Mouse (Mus musculus): Measurements from ENCODE around the gene 1500009C09Rik. TPM values are rescaled to one million over a fixed set of nuclear protein-coding genes. Genes with fewer than 3 reads are reported as not detected.

1500009C09Rik gene
- polyA plus RNA-seq, 1 experiment, result not detected

GRCm38 (mm10) chr15:82230098-82230611 is 22.0 kb upstream of the 1500009C09Rik start:
- H3K4me3 ChIP-seq, result no peak overlapping the region
- H3K27me3 ChIP-seq (ENCODE audit: control insufficient read depth, insufficient read depth, insufficient read length), result no peaks in the 10 kb centered on the region
- H3ac ChIP-seq (ENCODE audit: control insufficient read depth, insufficient read length), result no peak overlapping the region
- no peaks in the 10 kb centered on the region for H3K36me3 ChIP-seq (ENCODE audit: control insufficient read depth, insufficient read depth)
- no peak overlapping the region for H3K4me2 ChIP-seq (ENCODE audit: low read depth)
- H3K79me2 ChIP-seq (ENCODE audit: control insufficient read depth, insufficient read depth), result no peaks in the 10 kb centered on the region
- no peak for TF ChIP-seq E2F4 (IDR thresholded peaks at IDR 0.05; ENCODE audit: insufficient read depth)
- no peak for TF ChIP-seq MYOD1 (IDR thresholded peaks at IDR 0.05; ENCODE audit: control insufficient read depth in 1 of 3, insufficient read length in 2 of 3, low read depth in 2 of 3)
- no peak for TF ChIP-seq POLR2AphosphoS2 (IDR thresholded peaks at IDR 0.05; ENCODE audit: insufficient read length, low read depth)
- TF ChIP-seq REST (IDR thresholded peaks at IDR 0.05; ENCODE audit: insufficient read depth, insufficient read length), result no peak
- TF ChIP-seq MYOG (IDR thresholded peaks at IDR 0.05; ENCODE audit: control insufficient read depth in 1 of 3, insufficient read depth in 1 of 3, insufficient read length in 2 of 3, low read depth in 2 of 3), result no peak
- TF ChIP-seq MAX (IDR thresholded peaks at IDR 0.05; ENCODE audit: low read depth), result no peak
- no peak for TF ChIP-seq USF1 (IDR thresholded peaks at IDR 0.05; ENCODE audit: low read depth)
- no peak for TF ChIP-seq SRF (IDR thresholded peaks at IDR 0.05; ENCODE audit: control insufficient read depth, insufficient read length, low read depth)
- no peak for TF ChIP-seq CEBPB (IDR thresholded peaks at IDR 0.05; ENCODE audit: insufficient read depth, poor library complexity, severe bottlenecking)

- H3K4me2 ChIP-seq (ENCODE audit: low read depth), result no peak overlapping the region
These were observed 21.1 kb upstream of the 1500009C09Rik start for GRCm38 (mm10) chr15:82231100-82231499.

GRCm38 (mm10) chr15:82231591-82232378 is 20.4 kb upstream of the 1500009C09Rik start:
- TF ChIP-seq MYOG (IDR thresholded peaks at IDR 0.05; ENCODE audit: control insufficient read depth in 1 of 3, insufficient read depth in 1 of 3, insufficient read length in 2 of 3, low read depth in 2 of 3) (no peak), POLR2AphosphoS2 (IDR thresholded peaks at IDR 0.05; ENCODE audit: insufficient read length, low read depth) (peak; percentile 46)
- Histone ChIP-seq H3K27me3 (ENCODE audit: control insufficient read depth, insufficient read depth, insufficient read length) (no peaks in the 10 kb centered on the region), H3K4me2 (ENCODE audit: low read depth) (no peak overlapping the region), H3K4me3 (no peak overlapping the region), H3K79me2 (ENCODE audit: control insufficient read depth, insufficient read depth) (no peaks in the 10 kb centered on the region), H3K36me3 (ENCODE audit: control insufficient read depth, insufficient read depth) (no peaks in the 10 kb centered on the region), H3ac (ENCODE audit: control insufficient read depth, insufficient read length) (no peak overlapping the region)

More at GRCm38 (mm10) chr15:82231100-82231499, 21.1 kb upstream of the 1500009C09Rik start:
- no peaks in the 10 kb centered on the region for H3K79me2 ChIP-seq (ENCODE audit: control insufficient read depth, insufficient read depth)
- H3K27me3 ChIP-seq (ENCODE audit: control insufficient read depth, insufficient read depth, insufficient read length), result no peaks in the 10 kb centered on the region
- no peak for TF ChIP-seq REST (IDR thresholded peaks at IDR 0.05; ENCODE audit: insufficient read depth, insufficient read length)
- TF ChIP-seq E2F4 (IDR thresholded peaks at IDR 0.05; ENCODE audit: insufficient read depth), result no peak
- TF ChIP-seq USF1 (IDR thresholded peaks at IDR 0.05; ENCODE audit: low read depth), result no peak
- TF ChIP-seq MYOG (IDR thresholded peaks at IDR 0.05; ENCODE audit: control insufficient read depth in 1 of 3, insufficient read depth in 1 of 3, insufficient read length in 2 of 3, low read depth in 2 of 3), result no peak
- no peak for TF ChIP-seq POLR2AphosphoS2 (IDR thresholded peaks at IDR 0.05; ENCODE audit: insufficient read length, low read depth)
- no peak for TF ChIP-seq MAX (IDR thresholded peaks at IDR 0.05; ENCODE audit: low read depth)
- no peak for TF ChIP-seq SRF (IDR thresholded peaks at IDR 0.05; ENCODE audit: control insufficient read depth, insufficient read length, low read depth)
- H3K4me3 ChIP-seq, result no peak overlapping the region
- no peaks in the 10 kb centered on the region for H3K36me3 ChIP-seq (ENCODE audit: control insufficient read depth, insufficient read depth)
- H3ac ChIP-seq (ENCODE audit: control insufficient read depth, insufficient read length), result no peak overlapping the region

GRCm38 (mm10) chr15:82232651-82233050 is 19.5 kb upstream of the 1500009C09Rik start:
- Histone ChIP-seq H3K79me2 (ENCODE audit: control insufficient read depth, insufficient read depth) (no peaks in the 10 kb centered on the region), H3K4me2 (ENCODE audit: low read depth) (no peak overlapping the region), H3K36me3 (ENCODE audit: control insufficient read depth, insufficient read depth) (no peaks in the 10 kb centered on the region), H3ac (ENCODE audit: control insufficient read depth, insufficient read length) (no peak overlapping the region), H3K4me3 (no peak overlapping the region), H3K27me3 (ENCODE audit: control insufficient read depth, insufficient read depth, insufficient read length) (no peaks in the 10 kb centered on the region)
- TF ChIP-seq REST (IDR thresholded peaks at IDR 0.05; ENCODE audit: insufficient read depth, insufficient read length), result no peak

- Histone ChIP-seq H3ac (ENCODE audit: control insufficient read depth, insufficient read length) (no peak overlapping the region), H3K27me3 (ENCODE audit: control insufficient read depth, insufficient read depth, insufficient read length) (no peaks in the 10 kb centered on the region), H3K4me3 (no peak overlapping the region), H3K4me2 (ENCODE audit: low read depth) (peak overlapping the region; percentile 29), H3K79me2 (ENCODE audit: control insufficient read depth, insufficient read depth) (no peaks in the 10 kb centered on the region), H3K36me3 (ENCODE audit: control insufficient read depth, insufficient read depth) (no peaks in the 10 kb centered on the region)
- TF ChIP-seq MYOD1 (IDR thresholded peaks at IDR 0.05; ENCODE audit: control insufficient read depth in 1 of 3, insufficient read length in 2 of 3, low read depth in 2 of 3) (peak in 2 of 3 experiments; percentile 51 to 66), POLR2AphosphoS2 (IDR thresholded peaks at IDR 0.05; ENCODE audit: insufficient read length, low read depth) (no peak), MYOG (IDR thresholded peaks at IDR 0.05; ENCODE audit: control insufficient read depth in 1 of 3, insufficient read depth in 1 of 3, insufficient read length in 2 of 3, low read depth in 2 of 3) (peak in 1 of 3 experiments; percentile 30)
These were observed 16.5 kb upstream of the 1500009C09Rik start for GRCm38 (mm10) chr15:82235661-82236060.

- Histone ChIP-seq H3K79me2 (ENCODE audit: control insufficient read depth, insufficient read depth) (no peaks in the 10 kb centered on the region), H3K4me3 (no peak overlapping the region), H3K4me2 (ENCODE audit: low read depth) (no peak overlapping the region), H3ac (ENCODE audit: control insufficient read depth, insufficient read length) (no peak overlapping the region), H3K36me3 (ENCODE audit: control insufficient read depth, insufficient read depth) (no peaks in the 10 kb centered on the region), H3K27me3 (ENCODE audit: control insufficient read depth, insufficient read depth, insufficient read length) (no peaks in the 10 kb centered on the region)
- peak; percentile 43 for TF ChIP-seq POLR2AphosphoS2 (IDR thresholded peaks at IDR 0.05; ENCODE audit: insufficient read length, low read depth)
- TF ChIP-seq USF1 (IDR thresholded peaks at IDR 0.05; ENCODE audit: low read depth), result no peak
- TF ChIP-seq MYOG (IDR thresholded peaks at IDR 0.05; ENCODE audit: control insufficient read depth in 1 of 3, insufficient read depth in 1 of 3, insufficient read length in 2 of 3, low read depth in 2 of 3), result peak; percentile 64 to 84 (median 65)
- peak; percentile 65 to 86 (median 81) for TF ChIP-seq MYOD1 (IDR thresholded peaks at IDR 0.05; ENCODE audit: control insufficient read depth in 1 of 3, insufficient read length in 2 of 3, low read depth in 2 of 3)
- TF ChIP-seq POLR2A (IDR thresholded peaks at IDR 0.05; ENCODE audit: insufficient read length, low read depth), result no peak
- no peak for TF ChIP-seq MAX (IDR thresholded peaks at IDR 0.05; ENCODE audit: low read depth)
- TF ChIP-seq TCF3 (IDR thresholded peaks at IDR 0.05; ENCODE audit: insufficient read length, low read depth), result no peak
- TF ChIP-seq CEBPB (IDR thresholded peaks at IDR 0.05; ENCODE audit: insufficient read depth, poor library complexity, severe bottlenecking), result no peak
- TF ChIP-seq E2F4 (IDR thresholded peaks at IDR 0.05; ENCODE audit: insufficient read depth), result no peak
- no peak for TF ChIP-seq REST (IDR thresholded peaks at IDR 0.05; ENCODE audit: insufficient read depth, insufficient read length)
- peak; percentile 8 for TF ChIP-seq TCF12 (IDR thresholded peaks at IDR 0.05; ENCODE audit: insufficient read depth, poor library complexity, severe bottlenecking)
- TF ChIP-seq SRF (IDR thresholded peaks at IDR 0.05; ENCODE audit: control insufficient read depth, insufficient read length, low read depth), result no peak
These were observed 15.6 kb upstream of the 1500009C09Rik start for GRCm38 (mm10) chr15:82236565-82236964.

All from myocyte (in vitro differentiated cells).